Mouse (Mus musculus) liver, postnatal 0 days (tissue): ENCODE measurements around the gene Clcnka. TPM values are rescaled to one million over a fixed set of nuclear protein-coding genes. Genes with fewer than 3 reads are reported as not detected.
A peak's percentile ranks its signal among the peaks of the same experiment; 100 is the strongest.

ENCODE experiments used
- ATAC-seq: fragments of 200-750 bp; cut with Nextera tagmentation; 2 replicates; pipeline ENCODE4 v1.8.0; 2017; ENCODE audit warnings: mild to moderate bottlenecking, moderate library complexity
- DNase-seq: peaks from one replicate; pipeline ENCODE4 v3.0.0-alpha.2; 2016
- H3K27ac ChIP-seq: fragments of 300-500 bp; sonication (generic); 2 replicates; pipeline ENCODE4 v1.5.1; 2014; ENCODE audit warnings: antibody characterized with exemption, moderate library complexity, mild to moderate bottlenecking, low read depth
- H3K27me3 ChIP-seq: fragments of 300-500 bp; sonication (generic); 2 replicates; pipeline ENCODE4 v1.6.1; 2014; ENCODE audit warnings: low read length, control low read depth, mixed read lengths; ENCODE audit not compliant: insufficient read depth
- H3K36me3 ChIP-seq: fragments of 300-500 bp; sonication (generic); replicated peaks from 2 replicates; pipeline ENCODE4 v1.6.1; 2014; ENCODE audit warnings: mild to moderate bottlenecking, control low read depth, low read length, moderate library complexity, mixed read lengths; ENCODE audit not compliant: insufficient read depth
- H3K4me1 ChIP-seq: fragments of 300-500 bp; sonication (generic); 2 replicates; pipeline ENCODE4 v1.6.1; 2014; ENCODE audit warnings: antibody characterized with exemption, mild to moderate bottlenecking, control low read depth; ENCODE audit not compliant: insufficient read depth
- H3K4me2 ChIP-seq: fragments of 300-500 bp; sonication (generic); 2 replicates; pipeline ENCODE4 v1.6.1; 2014; ENCODE audit warnings: low read depth, mild to moderate bottlenecking, low read length, moderate library complexity, mixed read lengths
- H3K4me3 ChIP-seq: fragments of 300-500 bp; sonication (generic); 2 replicates; pipeline ENCODE4 v1.5.1; 2014; ENCODE audit warnings: low read depth, low read length
- H3K9ac ChIP-seq: fragments of 300-500 bp; sonication (generic); replicated peaks from 2 replicates; pipeline ENCODE4 v1.6.1; 2014; ENCODE audit warnings: mild to moderate bottlenecking, moderate library complexity
- H3K9me3 ChIP-seq: fragments of 300-500 bp; sonication (generic); 2 replicates; pipeline ENCODE4 v1.6.1; 2016; ENCODE audit warnings: mild to moderate bottlenecking, control low read depth, low read length, mixed read lengths
- CTCF ChIP-seq: sonication (generic); IDR thresholded peaks from 2 replicates; pipeline ENCODE4 v1.5.1; 2016; ENCODE audit warnings: antibody characterized with exemption, low read depth
- EP300 ChIP-seq: IDR thresholded peaks from 2 replicates; pipeline ENCODE4 v1.6.1; 2016; ENCODE audit warnings: antibody characterized with exemption, low read depth, mild to moderate bottlenecking
- WGBS: fragments of 180-500 bp; shearing (Covaris S2); extraction: QIAGEN DNeasy Blood & Tissue Kit; methylation state at CpG from one replicate; pipeline ENCODE4 v1.1.7; 2014; ENCODE audit not compliant: insufficient replicate concordance; 5-methylcytosine and 5-hydroxymethylcytosine counted together
- polyA plus RNA-seq: library from polyadenylated mRNA; unstranded; fragments of >200 nt; fragmentation: Nextera tagmentation; extraction: Ambion mirVana; gene quantifications from 2 replicates; pipeline ENCODE4 v1.2.1, GENCODE M21; 2015

Gene Clcnka
- polyA plus RNA-seq, 1 experiment from 2014 or later: not detected

- H3K9me3 ChIP-seq: no peaks in the 10 kb centered on the region
- ATAC-seq (peak; percentile 43; the same call in 1 of the 2 replicates), DNase-seq (peak; percentile 79)
- no peak overlapping the region for H3K4me3 ChIP-seq
- no peak for TF ChIP-seq EP300
- peak; percentile 81 for TF ChIP-seq CTCF
- H3K9ac ChIP-seq: no peak overlapping the region
- H3K4me1 ChIP-seq: no peaks in the 10 kb centered on the region
- 19% methylated on average over 5 of the region's 5 CpGs for WGBS
- H3K27me3 ChIP-seq: peaks cover 26% of the 10 kb centered on the region
- H3K27ac ChIP-seq: no peak overlapping the region
- no peak overlapping the region for H3K4me2 ChIP-seq
- H3K36me3 ChIP-seq: no peaks in the 10 kb centered on the region
Measured at GRCm38 (mm10) chr4:141387093-141387784, 11.3 kb downstream of the Clcnka start.

GRCm38 (mm10) chr4:141386150-141386549 lies 12.4 kb downstream of the Clcnka start:
- Histone ChIP-seq H3K27ac (no peak overlapping the region), H3K9ac (no peak overlapping the region), H3K4me3 (no peak overlapping the region), H3K4me1 (no peaks in the 10 kb centered on the region), H3K9me3 (no peaks in the 10 kb centered on the region), H3K4me2 (no peak overlapping the region), H3K27me3 (peaks cover 37% of the 10 kb centered on the region), H3K36me3 (no peaks in the 10 kb centered on the region)
- WGBS: 75% methylated on average over 7 of the region's 7 CpGs
- DNase-seq (no peak), ATAC-seq (no peak)
- no peak for TF ChIP-seq EP300
- TF ChIP-seq CTCF: 0 out of 2 replicates have a peak, but pooled peaks have one; percentile 1

- Histone ChIP-seq H3K9me3 (no peaks in the 10 kb centered on the region), H3K4me3 (no peak overlapping the region), H3K9ac (no peak overlapping the region), H3K36me3 (no peaks in the 10 kb centered on the region), H3K27ac (no peak overlapping the region), H3K4me1 (no peaks in the 10 kb centered on the region), H3K27me3 (peaks cover 43% of the 10 kb centered on the region), H3K4me2 (no peak overlapping the region)
- peak; percentile 95 for TF ChIP-seq CTCF
- TF ChIP-seq EP300: no peak
- peak; percentile 63 for DNase-seq
- peak; percentile 42; the same call in 1 of the 2 replicates for ATAC-seq
- WGBS: under 1% methylated on average over 7 of the region's 7 CpGs
Measured at GRCm38 (mm10) chr4:141385275-141385674, 13.2 kb downstream of the Clcnka start.

GRCm38 (mm10) chr4:141382406-141382805 lies 16.1 kb downstream of the Clcnka start:
- no peaks in the 10 kb centered on the region for H3K9me3 ChIP-seq
- H3K4me1 ChIP-seq: no peaks in the 10 kb centered on the region
- H3K4me3 ChIP-seq: peak overlapping the region; percentile 10; the same call in 1 of the 2 replicates
- DNase-seq (no peak), ATAC-seq (no peak)
- H3K4me2 ChIP-seq: peak overlapping the region; percentile 45; the same call in 1 of the 2 replicates
- 1% methylated on average over 18 of the region's 25 CpGs for WGBS
- H3K27ac ChIP-seq: no peak overlapping the region
- TF ChIP-seq EP300 (no peak), CTCF (no peak)
- H3K27me3 ChIP-seq: peaks cover 48% of the 10 kb centered on the region
- H3K36me3 ChIP-seq: no peaks in the 10 kb centered on the region
- no peak overlapping the region for H3K9ac ChIP-seq

GRCm38 (mm10) chr4:141379674-141380073 lies 18.9 kb downstream of the Clcnka start:
- TF ChIP-seq EP300: no peak
- no peak for TF ChIP-seq CTCF
- no peak for ATAC-seq

GRCm38 (mm10) chr4:141372426-141372825 lies 26.1 kb downstream of the Clcnka start:
- Histone ChIP-seq H3K36me3 (no peaks in the 10 kb centered on the region), H3K27ac (no peak overlapping the region), H3K27me3 (peaks cover 13% of the 10 kb centered on the region), H3K9ac (no peak overlapping the region), H3K4me2 (no peak overlapping the region), H3K9me3 (no peaks in the 10 kb centered on the region), H3K4me3 (no peak overlapping the region), H3K4me1 (peaks cover 8% of the 10 kb centered on the region; the same call in 1 of the 2 replicates)
- TF ChIP-seq EP300: no peak
- no peak for TF ChIP-seq CTCF
- no peak for DNase-seq
- no peak for ATAC-seq
- 89% methylated on average over 5 of the region's 5 CpGs for WGBS

More at GRCm38 (mm10) chr4:141379674-141380073, 18.9 kb downstream of the Clcnka start:
- Histone ChIP-seq H3K4me2 (no peak overlapping the region), H3K27me3 (peaks cover 46% of the 10 kb centered on the region), H3K4me3 (no peak overlapping the region), H3K36me3 (no peaks in the 10 kb centered on the region), H3K9ac (no peak overlapping the region), H3K27ac (no peak overlapping the region), H3K4me1 (no peaks in the 10 kb centered on the region), H3K9me3 (no peaks in the 10 kb centered on the region)
- WGBS: 63% methylated on average over 8 of the region's 8 CpGs
- DNase-seq: no peak
